Mouse (Mus musculus): Measurements from ENCODE around the gene Il4i1. TPM values are rescaled to one million over a fixed set of nuclear protein-coding genes. Genes with fewer than 3 reads are reported as not detected.

The Il4i1 gene
- polyA plus RNA-seq, 1 experiment from 2014 or later = 1.4 TPM

MicroRNA genes within 50 kb of the gene (microRNA counts, 519-probe panel; counts per million panel counts)
- microRNA mmu-miR-707 = not detected

Small RNA genes lying within 50 kb of the gene (microRNA-seq; reads per million reads assigned to microRNA genes)
- not detected for gene Mir707

Other genes with a start within 250 kb of the Il4i1 start
- gene Napsa, start 244.0 kb upstream of the Il4i1 start, polyA plus RNA-seq (2016; fragmentation: Nextera tagmentation; extraction: Ambion mirVana) = 0.45 and 0.60 TPM in 2 replicates
- gene Kcnc3, start 225.7 kb upstream of the Il4i1 start, polyA plus RNA-seq (2016; fragmentation: Nextera tagmentation; extraction: Ambion mirVana) = 2.3 and 2.6 TPM in 2 replicates
- gene Myh14, start 145.5 kb upstream of the Il4i1 start, polyA plus RNA-seq (2016; fragmentation: Nextera tagmentation; extraction: Ambion mirVana) = 1.9 and 2.3 TPM in 2 replicates
- gene Izumo2, start 107.6 kb upstream of the Il4i1 start, polyA plus RNA-seq (2016; fragmentation: Nextera tagmentation; extraction: Ambion mirVana) = not detected in 2 replicates
- 38.4 and 43.7 TPM in 2 replicates for gene Vrk3, start 68.0 kb upstream of the Il4i1 start, polyA plus RNA-seq (2016; fragmentation: Nextera tagmentation; extraction: Ambion mirVana)
- gene Zfp473, start 65.3 kb upstream of the Il4i1 start, polyA plus RNA-seq (2016; fragmentation: Nextera tagmentation; extraction: Ambion mirVana) = 2.9 and 3.5 TPM in 2 replicates
- 84.9 and 93.4 TPM in 2 replicates for gene Nup62, start 299 bp upstream of the Il4i1 start, polyA plus RNA-seq (2016; fragmentation: Nextera tagmentation; extraction: Ambion mirVana)
- 5.6 and 6.3 TPM in 2 replicates for gene Atf5, start 271 bp downstream of the Il4i1 start, polyA plus RNA-seq (2016; fragmentation: Nextera tagmentation; extraction: Ambion mirVana)
- gene Akt1s1, start 32.6 kb downstream of the Il4i1 start, polyA plus RNA-seq (2016; fragmentation: Nextera tagmentation; extraction: Ambion mirVana) = 92.0 and 99.2 TPM in 2 replicates
- gene Tbc1d17, start 32.7 kb downstream of the Il4i1 start, polyA plus RNA-seq (2016; fragmentation: Nextera tagmentation; extraction: Ambion mirVana) = 97.5 and 101 TPM in 2 replicates
- gene Pnkp, start 40.8 kb downstream of the Il4i1 start, polyA plus RNA-seq (2016; fragmentation: Nextera tagmentation; extraction: Ambion mirVana) = 36.4 and 44.0 TPM in 2 replicates
- 605 and 652 TPM in 2 replicates for gene Ptov1, start 53.4 kb downstream of the Il4i1 start, polyA plus RNA-seq (2016; fragmentation: Nextera tagmentation; extraction: Ambion mirVana)
- gene Med25, start 76.3 kb downstream of the Il4i1 start, polyA plus RNA-seq (2016; fragmentation: Nextera tagmentation; extraction: Ambion mirVana) = 177 and 180 TPM in 2 replicates
- 25.8 and 29.7 TPM in 2 replicates for gene Fuz, start 79.7 kb downstream of the Il4i1 start, polyA plus RNA-seq (2016; fragmentation: Nextera tagmentation; extraction: Ambion mirVana)
- gene Ap2a1, start 113.1 kb downstream of the Il4i1 start, polyA plus RNA-seq (2016; fragmentation: Nextera tagmentation; extraction: Ambion mirVana) = 91.0 and 92.9 TPM in 2 replicates
- 0.20 TPM in 1 of 2 replicates, not detected in the other for gene Tsks, start 126.8 kb downstream of the Il4i1 start, polyA plus RNA-seq (2016; fragmentation: Nextera tagmentation; extraction: Ambion mirVana)
- 40.6 and 43.7 TPM in 2 replicates for gene Cpt1c, start 158.5 kb downstream of the Il4i1 start, polyA plus RNA-seq (2016; fragmentation: Nextera tagmentation; extraction: Ambion mirVana)
- 643 and 658 TPM in 2 replicates for gene Prmt1, start 170.2 kb downstream of the Il4i1 start, polyA plus RNA-seq (2016; fragmentation: Nextera tagmentation; extraction: Ambion mirVana)
- 66.7 and 70.6 TPM in 2 replicates for gene Irf3, start 181.3 kb downstream of the Il4i1 start, polyA plus RNA-seq (2016; fragmentation: Nextera tagmentation; extraction: Ambion mirVana)
- 50.5 and 54.7 TPM in 2 replicates for gene Bcl2l12, start 182.3 kb downstream of the Il4i1 start, polyA plus RNA-seq (2016; fragmentation: Nextera tagmentation; extraction: Ambion mirVana)
- gene Scaf1, start 200.0 kb downstream of the Il4i1 start, polyA plus RNA-seq (2016; fragmentation: Nextera tagmentation; extraction: Ambion mirVana) = 48.1 and 52.4 TPM in 2 replicates
- 15.6 and 17.3 TPM in 2 replicates for gene Rras, start 201.6 kb downstream of the Il4i1 start, polyA plus RNA-seq (2016; fragmentation: Nextera tagmentation; extraction: Ambion mirVana)
- 13.7 and 14.1 TPM in 2 replicates for gene Prr12, start 236.5 kb downstream of the Il4i1 start, polyA plus RNA-seq (2016; fragmentation: Nextera tagmentation; extraction: Ambion mirVana)
- 53.6 and 54.6 TPM in 2 replicates for gene Nosip, start 246.0 kb downstream of the Il4i1 start, polyA plus RNA-seq (2016; fragmentation: Nextera tagmentation; extraction: Ambion mirVana)
- gene Prrg2, start 246.3 kb downstream of the Il4i1 start, polyA plus RNA-seq (2016; fragmentation: Nextera tagmentation; extraction: Ambion mirVana) = 15.9 and 17.8 TPM in 2 replicates